Mouse (Mus musculus) kidney, embryonic 16.5 days (tissue): ENCODE data around the gene Borcs8. TPM values are rescaled to one million over a fixed set of nuclear protein-coding genes. Genes with fewer than 3 reads are reported as not detected.

Experiments
- ATAC-seq: fragments of 200-750 bp; cut with Nextera tagmentation; 2 replicates; pipeline ENCODE4 v1.8.0; 2017; ENCODE audit warnings: moderate TSS enrichment; ENCODE audit not compliant: low FRiP score, low TSS enrichment
- H3K27ac ChIP-seq: fragments of 300-500 bp; sonication (generic); 2 replicates; pipeline ENCODE4 v1.5.1; 2014; ENCODE audit warnings: low read length
- H3K27me3 ChIP-seq: fragments of 300-500 bp; sonication (generic); 2 replicates; pipeline ENCODE4 v1.6.1; 2014; ENCODE audit warnings: low read length, control low read depth, mixed read lengths; ENCODE audit not compliant: insufficient read depth
- H3K36me3 ChIP-seq: fragments of 300-500 bp; sonication (generic); 2 replicates; pipeline ENCODE4 v1.6.1; 2014; ENCODE audit warnings: low read length, control low read depth, mixed read lengths; ENCODE audit not compliant: insufficient read depth
- H3K4me1 ChIP-seq: fragments of 300-500 bp; sonication (generic); 2 replicates; pipeline ENCODE4 v1.6.1; 2014; ENCODE audit warnings: low read length, control low read depth, mixed read lengths; ENCODE audit not compliant: insufficient read depth
- H3K4me2 ChIP-seq: fragments of 300-500 bp; sonication (generic); replicated peaks from 2 replicates; pipeline ENCODE4 v1.6.1; 2014; ENCODE audit warnings: low read depth, low read length
- H3K4me3 ChIP-seq: fragments of 300-500 bp; sonication (generic); 2 replicates; pipeline ENCODE4 v1.5.1; 2014; ENCODE audit warnings: mild to moderate bottlenecking, low read length
- H3K9ac ChIP-seq: fragments of 300-500 bp; sonication (generic); replicated peaks from 2 replicates; pipeline ENCODE4 v1.6.1; 2014; ENCODE audit warnings: low read length
- H3K9me3 ChIP-seq: fragments of 300-500 bp; sonication (generic); 2 replicates; pipeline ENCODE4 v1.6.1; 2016; ENCODE audit warnings: low read length, control low read depth
- WGBS: fragments of 180-500 bp; shearing (Covaris S2); extraction: QIAGEN DNeasy Blood & Tissue Kit; methylation state at CpG from one replicate; pipeline ENCODE4 v1.1.7; 2014; 5-methylcytosine and 5-hydroxymethylcytosine counted together
- microRNA-seq: library from miRNA; unstranded; fragments of <30 nt; microRNA quantifications from one replicate; pipeline ENCODE4, GENCODE M21; 2016
- polyA plus RNA-seq: library from polyadenylated mRNA; unstranded; fragments of >200 nt; fragmentation: Nextera tagmentation; extraction: Ambion mirVana; gene quantifications from 2 replicates; pipeline ENCODE4 v1.2.1, GENCODE M21; 2015

Gene Borcs8
- polyA plus RNA-seq, 1 experiment from 2014 or later, result 58.3 TPM

DNA sequence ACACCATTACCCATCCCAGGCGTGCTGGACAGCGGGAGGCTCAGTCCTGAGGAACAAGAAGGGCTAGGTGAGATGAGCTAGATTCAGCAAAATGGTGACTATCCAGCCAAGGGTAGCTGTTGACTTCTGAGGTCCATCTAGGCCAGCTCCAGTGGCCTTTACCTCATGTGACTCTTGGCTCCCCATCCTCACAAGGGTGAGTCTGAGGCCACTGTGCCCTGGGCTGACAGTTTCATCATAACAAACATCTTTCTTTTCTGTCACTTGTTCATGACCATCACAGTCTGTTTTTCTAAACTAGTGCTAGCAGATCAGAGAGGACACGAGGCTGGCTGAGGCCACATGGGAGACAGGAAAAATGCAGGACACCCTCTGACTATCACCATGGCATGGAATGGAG lies 54.9 kb downstream of the Borcs8 start:
- H3K4me3 ChIP-seq, result no peak overlapping the region
- no peak for ATAC-seq
- 84% methylated on average over 3 of the region's 3 CpGs for WGBS
- no peak overlapping the region for H3K27ac ChIP-seq
- H3K4me1 ChIP-seq, result no peaks in the 10 kb centered on the region
- H3K36me3 ChIP-seq, result no peaks in the 10 kb centered on the region
- H3K9me3 ChIP-seq, result no peaks in the 10 kb centered on the region
- H3K27me3 ChIP-seq, result no peaks in the 10 kb centered on the region
- no peak overlapping the region for H3K4me2 ChIP-seq
- H3K9ac ChIP-seq, result no peak overlapping the region

DNA sequence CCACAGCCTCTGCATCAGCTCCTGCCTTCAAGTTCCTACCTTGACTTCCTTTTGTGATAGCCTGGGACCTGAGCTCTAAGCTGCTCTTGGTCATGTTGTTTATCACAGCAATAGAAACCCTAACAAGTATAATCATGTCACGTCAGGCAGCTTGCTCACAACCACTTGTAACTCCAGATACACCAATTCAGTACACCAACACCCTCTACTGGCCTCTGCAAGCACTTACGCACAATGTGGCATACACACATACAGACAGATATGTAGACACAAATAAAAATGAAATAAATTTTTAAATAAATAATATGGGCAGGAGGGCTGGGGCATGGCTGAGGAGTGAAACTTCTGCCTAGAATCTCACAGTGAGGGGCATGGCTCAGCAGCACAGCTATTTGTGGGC lies 56.5 kb downstream of the Borcs8 start:
- Histone ChIP-seq H3K36me3 (no peaks in the 10 kb centered on the region), H3K4me1 (no peaks in the 10 kb centered on the region), H3K9ac (no peak overlapping the region), H3K9me3 (no peaks in the 10 kb centered on the region), H3K4me2 (no peak overlapping the region), H3K27ac (no peak overlapping the region), H3K4me3 (no peak overlapping the region), H3K27me3 (no peaks in the 10 kb centered on the region)
- no peak for ATAC-seq
- 79% methylated on average over 2 of the region's 2 CpGs for WGBS

Small RNA genes lying within 50 kb of the gene (microRNA-seq; reads per million reads assigned to microRNA genes)
- gene Mir7066, result not detected

Other genes starting within 250 kb of the Borcs8 start
- gene Tssk6, start 237.3 kb upstream of the Borcs8 start, polyA plus RNA-seq, result 3.8 and 3.9 TPM in 2 replicates
- 197 and 199 TPM in 2 replicates for gene Ndufa13, start 236.9 kb upstream of the Borcs8 start, polyA plus RNA-seq
- 3.1 and 5.0 TPM in 2 replicates for gene Yjefn3, start 236.8 kb upstream of the Borcs8 start, polyA plus RNA-seq
- gene Gatad2a, start 143.1 kb upstream of the Borcs8 start, polyA plus RNA-seq, result 40.6 and 43.3 TPM in 2 replicates
- gene Mau2, start 96.8 kb upstream of the Borcs8 start, polyA plus RNA-seq, result 54.3 and 62.4 TPM in 2 replicates
- 50.7 and 51.6 TPM in 2 replicates for gene Sugp1, start 96.7 kb upstream of the Borcs8 start, polyA plus RNA-seq
- gene Tm6sf2, start 66.6 kb upstream of the Borcs8 start, polyA plus RNA-seq, result 0.94 and 1.3 TPM in 2 replicates
- gene Hapln4, start 56.0 kb upstream of the Borcs8 start, polyA plus RNA-seq, result not detected in 2 replicates
- gene Ncan, start 18.6 kb upstream of the Borcs8 start, polyA plus RNA-seq, result 0.10 and 0.31 TPM in 2 replicates
- gene Nr2c2ap, start 8.2 kb upstream of the Borcs8 start, polyA plus RNA-seq, result 32.2 and 35.2 TPM in 2 replicates
- 20.4 and 21.7 TPM in 2 replicates for gene Rfxank, start 345 bp upstream of the Borcs8 start, polyA plus RNA-seq
- 0.24 and 0.49 TPM in 2 replicates for gene Mef2b, start 212 bp downstream of the Borcs8 start, polyA plus RNA-seq
- gene Tmem161a, start 32.9 kb downstream of the Borcs8 start, polyA plus RNA-seq, result 81.7 and 87.8 TPM in 2 replicates
- gene Slc25a42, start 72.8 kb downstream of the Borcs8 start, polyA plus RNA-seq, result 5.0 and 6.4 TPM in 2 replicates
- gene Sugp2, start 94.7 kb downstream of the Borcs8 start, polyA plus RNA-seq, result 28.0 and 34.8 TPM in 2 replicates
- gene Armc6, start 95.0 kb downstream of the Borcs8 start, polyA plus RNA-seq, result 23.8 and 31.5 TPM in 2 replicates
- gene Homer3, start 143.3 kb downstream of the Borcs8 start, polyA plus RNA-seq, result 74.2 and 81.3 TPM in 2 replicates
- gene Ddx49, start 163.0 kb downstream of the Borcs8 start, polyA plus RNA-seq, result 51.8 and 54.1 TPM in 2 replicates
- gene Cope, start 163.0 kb downstream of the Borcs8 start, polyA plus RNA-seq, result 389 and 439 TPM in 2 replicates
- gene Cers1, start 176.3 kb downstream of the Borcs8 start, polyA plus RNA-seq, result 2.5 and 2.7 TPM in 2 replicates
- gene Gdf1, start 190.3 kb downstream of the Borcs8 start, polyA plus RNA-seq, result 5.5 TPM in 2 replicates
- 10.6 and 10.9 TPM in 2 replicates for gene Upf1, start 213.8 kb downstream of the Borcs8 start, polyA plus RNA-seq
- gene Comp, start 234.1 kb downstream of the Borcs8 start, polyA plus RNA-seq, result 0.21 and 1.00 TPM in 2 replicates